Mouse (Mus musculus) kidney, embryonic 16.5 days (tissue): ENCODE data around the gene Cngb1. TPM values are rescaled to one million over a fixed set of nuclear protein-coding genes. Genes with fewer than 3 reads are reported as not detected.

Experiments used
- polyA plus RNA-seq: library from polyadenylated mRNA; unstranded; fragments of >200 nt; fragmentation: Nextera tagmentation; extraction: Ambion mirVana; gene quantifications from 2 replicates; pipeline ENCODE4 v1.2.1, GENCODE M21; 2015

Cngb1 gene
- polyA plus RNA-seq, 1 experiment from 2014 or later: 0.85 TPM

Other genes with a start within 250 kb of the Cngb1 start
- 29.5 and 33.2 TPM in 2 replicates for gene Katnb1, start 225.4 kb downstream of the Cngb1 start, polyA plus RNA-seq
- gene Kifc3, start 103.8 kb downstream of the Cngb1 start, polyA plus RNA-seq: 32.5 and 37.7 TPM in 2 replicates
- 0.70 TPM in 1 of 2 replicates, not detected in the other for gene Tepp, start 4.0 kb upstream of the Cngb1 start, polyA plus RNA-seq
- 9.5 and 10.3 TPM in 2 replicates for gene Zfp319, start 25.4 kb upstream of the Cngb1 start, polyA plus RNA-seq
- 59.0 and 61.7 TPM in 2 replicates for gene Usb1, start 25.7 kb upstream of the Cngb1 start, polyA plus RNA-seq
- 8.9 and 9.4 TPM in 2 replicates for gene Mmp15, start 45.7 kb upstream of the Cngb1 start, polyA plus RNA-seq
- 145 and 147 TPM in 2 replicates for gene Cfap20, start 128.3 kb upstream of the Cngb1 start, polyA plus RNA-seq
- gene Csnk2a2, start 183.5 kb upstream of the Cngb1 start, polyA plus RNA-seq: 8.0 and 8.7 TPM in 2 replicates
- gene Ccdc113, start 227.5 kb upstream of the Cngb1 start, polyA plus RNA-seq: 1.2 TPM in 2 replicates